Mouse (Mus musculus) embryonic facial prominence, embryonic 12.5 days (tissue): ENCODE measurements at regions not wholly inside any gene's neighbourhood (a gene's known extent, or its start where the extent isn't known, plus 50 kb on each side); places are given as distances from the start of the nearest gene placed in this dataset.
A peak's percentile ranks its signal among the peaks of the same experiment; 100 is the strongest.

Source experiments
- ATAC-seq: fragments of 200-750 bp; cut with Nextera tagmentation; 2 replicates; pipeline ENCODE4 v1.8.0; 2017; ENCODE audit not compliant: insufficient number of reproducible peaks, insufficient read depth, low FRiP score, low TSS enrichment
- H3K27ac ChIP-seq: fragments of 300-500 bp; sonication (generic); 2 replicates; pipeline ENCODE4 v1.5.1; 2016; ENCODE audit warnings: mild to moderate bottlenecking
- H3K27me3 ChIP-seq: fragments of 300-500 bp; sonication (generic); 2 replicates; pipeline ENCODE4 v1.6.1; 2016; ENCODE audit warnings: mild to moderate bottlenecking, moderate library complexity
- H3K36me3 ChIP-seq: fragments of 300-500 bp; sonication (generic); 2 replicates; pipeline ENCODE4 v1.6.1; 2016; ENCODE audit warnings: mild to moderate bottlenecking
- H3K4me1 ChIP-seq: fragments of 300-500 bp; sonication (generic); 2 replicates; pipeline ENCODE4 v1.6.1; 2016
- H3K4me2 ChIP-seq: fragments of 300-500 bp; sonication (generic); replicated peaks from 2 replicates; pipeline ENCODE4 v1.6.1; 2016; ENCODE audit warnings: mild to moderate bottlenecking, moderate library complexity
- H3K4me3 ChIP-seq: fragments of 300-500 bp; sonication (generic); 2 replicates; pipeline ENCODE4 v1.5.1; 2016; ENCODE audit warnings: mild to moderate bottlenecking
- H3K9ac ChIP-seq: fragments of 300-500 bp; sonication (generic); 2 replicates; pipeline ENCODE4 v1.6.1; 2016; ENCODE audit warnings: mild to moderate bottlenecking, moderate library complexity
- H3K9me3 ChIP-seq: fragments of 300-500 bp; sonication (generic); 2 replicates; pipeline ENCODE4 v1.6.1; 2016; ENCODE audit warnings: mild to moderate bottlenecking, moderate library complexity
- WGBS: fragments of 180-500 bp; shearing (Covaris S2); methylation state at CpG from one replicate; pipeline ENCODE4 v1.1.7; 2016; 5-methylcytosine and 5-hydroxymethylcytosine counted together

GRCm38 (mm10) chr13:63701199-63702175, 113.6 kb upstream of the Ercc6l2 start:
- no peaks in the 10 kb centered on the region for H3K9me3 ChIP-seq
- H3K4me3 ChIP-seq: no peak overlapping the region
- 22% methylated on average over 9 of the region's 9 CpGs for WGBS
- no peaks in the 10 kb centered on the region for H3K27me3 ChIP-seq
- peak overlapping the region; percentile 72 for H3K27ac ChIP-seq
- no peak overlapping the region for H3K4me2 ChIP-seq
- peaks cover 12% of the 10 kb centered on the region for H3K4me1 ChIP-seq
- ATAC-seq: no peak
- H3K36me3 ChIP-seq: no peaks in the 10 kb centered on the region
- no peak overlapping the region for H3K9ac ChIP-seq

- no peak overlapping the region for H3K4me3 ChIP-seq
- no peak overlapping the region for H3K9ac ChIP-seq
- no peak overlapping the region for H3K4me2 ChIP-seq
- no peaks in the 10 kb centered on the region for H3K36me3 ChIP-seq
- no peak overlapping the region for H3K27ac ChIP-seq
- no peak for ATAC-seq
- no peaks in the 10 kb centered on the region for H3K4me1 ChIP-seq
- no peaks in the 10 kb centered on the region for H3K27me3 ChIP-seq
- H3K9me3 ChIP-seq: no peaks in the 10 kb centered on the region
- WGBS: 91% methylated on average over 2 of the region's 2 CpGs
Observed at GRCm38 (mm10) chr13:63708567-63708966, 106.5 kb upstream of the Ercc6l2 start.

- Histone ChIP-seq H3K4me2 (no peak overlapping the region), H3K4me3 (no peak overlapping the region), H3K9me3 (no peaks in the 10 kb centered on the region), H3K36me3 (no peaks in the 10 kb centered on the region), H3K4me1 (no peaks in the 10 kb centered on the region), H3K9ac (no peak overlapping the region), H3K27ac (no peak overlapping the region), H3K27me3 (no peaks in the 10 kb centered on the region)
- ATAC-seq: no peak
- WGBS: 88% methylated on average over 3 of the region's 3 CpGs
Observed at GRCm38 (mm10) chr13:63713137-63713536, 101.9 kb upstream of the Ercc6l2 start.

- Histone ChIP-seq H3K36me3 (no peaks in the 10 kb centered on the region), H3K9ac (no peak overlapping the region), H3K4me1 (peaks cover 15% of the 10 kb centered on the region), H3K27me3 (no peaks in the 10 kb centered on the region), H3K4me2 (no peak overlapping the region), H3K9me3 (no peaks in the 10 kb centered on the region), H3K27ac (no peak overlapping the region), H3K4me3 (no peak overlapping the region)
- no peak for ATAC-seq
- 75% methylated on average over 1 of the region's 1 CpGs for WGBS
Observed at GRCm38 (mm10) chr13:63716498-63716897, 98.5 kb upstream of the Ercc6l2 start.

- H3K27ac ChIP-seq: no peak overlapping the region
- no peaks in the 10 kb centered on the region for H3K9me3 ChIP-seq
- WGBS: 85% methylated on average over 3 of the region's 3 CpGs
- H3K4me2 ChIP-seq: no peak overlapping the region
- H3K27me3 ChIP-seq: no peaks in the 10 kb centered on the region
- no peak overlapping the region for H3K9ac ChIP-seq
- ATAC-seq: no peak
- H3K4me1 ChIP-seq: peaks cover 15% of the 10 kb centered on the region
- H3K36me3 ChIP-seq: no peaks in the 10 kb centered on the region
- no peak overlapping the region for H3K4me3 ChIP-seq
Observed at GRCm38 (mm10) chr13:63717249-63717648, 97.8 kb upstream of the Ercc6l2 start.

GRCm38 (mm10) chr13:63718782-63719181, 96.3 kb upstream of the Ercc6l2 start:
- no peak for ATAC-seq
- no peaks in the 10 kb centered on the region for H3K9me3 ChIP-seq
- H3K27ac ChIP-seq: peak overlapping the region; percentile 17; the same call in 1 of the 2 replicates
- H3K27me3 ChIP-seq: no peaks in the 10 kb centered on the region
- no peak overlapping the region for H3K4me2 ChIP-seq
- H3K9ac ChIP-seq: no peak overlapping the region
- peaks cover 15% of the 10 kb centered on the region for H3K4me1 ChIP-seq
- H3K4me3 ChIP-seq: no peak overlapping the region
- H3K36me3 ChIP-seq: no peaks in the 10 kb centered on the region
- WGBS: 55% methylated on average over 2 of the region's 2 CpGs

- Histone ChIP-seq H3K9me3 (no peaks in the 10 kb centered on the region), H3K9ac (no peak overlapping the region), H3K27ac (0 out of 2 replicates have a peak overlapping the region, but pooled peaks have one; percentile 17), H3K27me3 (no peaks in the 10 kb centered on the region), H3K4me3 (no peak overlapping the region), H3K4me2 (no peak overlapping the region), H3K36me3 (no peaks in the 10 kb centered on the region), H3K4me1 (peaks cover 15% of the 10 kb centered on the region)
- 15% methylated on average over 8 of the region's 8 CpGs for WGBS
- no peak for ATAC-seq
Observed at GRCm38 (mm10) chr13:63719351-63720207, 95.5 kb upstream of the Ercc6l2 start.

GRCm38 (mm10) chr13:63720610-63721009, 94.4 kb upstream of the Ercc6l2 start:
- Histone ChIP-seq H3K4me2 (no peak overlapping the region), H3K4me1 (peaks cover 22% of the 10 kb centered on the region), H3K27ac (no peak overlapping the region), H3K27me3 (no peaks in the 10 kb centered on the region), H3K9ac (no peak overlapping the region), H3K9me3 (no peaks in the 10 kb centered on the region), H3K4me3 (no peak overlapping the region), H3K36me3 (no peaks in the 10 kb centered on the region)
- WGBS: 80% methylated on average over 3 of the region's 3 CpGs
- ATAC-seq: no peak

- no peak overlapping the region for H3K27ac ChIP-seq
- no peak for ATAC-seq
- H3K27me3 ChIP-seq: no peaks in the 10 kb centered on the region
- H3K9me3 ChIP-seq: no peaks in the 10 kb centered on the region
- peaks cover 27% of the 10 kb centered on the region for H3K4me1 ChIP-seq
- no peaks in the 10 kb centered on the region for H3K36me3 ChIP-seq
- H3K9ac ChIP-seq: no peak overlapping the region
- no peak overlapping the region for H3K4me3 ChIP-seq
- H3K4me2 ChIP-seq: no peak overlapping the region
- WGBS: 67% methylated on average over 5 of the region's 5 CpGs
Observed at GRCm38 (mm10) chr13:63721011-63721625, 93.9 kb upstream of the Ercc6l2 start.

- no peak overlapping the region for H3K9ac ChIP-seq
- H3K4me1 ChIP-seq: peaks cover 27% of the 10 kb centered on the region
- H3K4me3 ChIP-seq: no peak overlapping the region
- no peak overlapping the region for H3K4me2 ChIP-seq
- no peaks in the 10 kb centered on the region for H3K36me3 ChIP-seq
- H3K27me3 ChIP-seq: no peaks in the 10 kb centered on the region
- H3K27ac ChIP-seq: no peak overlapping the region
- 88% methylated on average over 2 of the region's 2 CpGs for WGBS
- H3K9me3 ChIP-seq: no peaks in the 10 kb centered on the region
- no peak for ATAC-seq
Observed at GRCm38 (mm10) chr13:63724293-63724692, 90.7 kb upstream of the Ercc6l2 start.

GRCm38 (mm10) chr13:63724843-63725582, 90.0 kb upstream of the Ercc6l2 start:
- ATAC-seq: no peak
- peak overlapping the region; percentile 17; the same call in 1 of the 2 replicates for H3K27ac ChIP-seq

More at GRCm38 (mm10) chr13:63724843-63725582, 90.0 kb upstream of the Ercc6l2 start:
- Histone ChIP-seq H3K27me3 (no peaks in the 10 kb centered on the region), H3K36me3 (no peaks in the 10 kb centered on the region), H3K4me1 (peaks cover 20% of the 10 kb centered on the region), H3K9ac (no peak overlapping the region), H3K4me2 (no peak overlapping the region), H3K9me3 (no peaks in the 10 kb centered on the region), H3K4me3 (no peak overlapping the region)
- 71% methylated on average over 2 of the region's 2 CpGs for WGBS
